Mouse (Mus musculus) neural tube, embryonic 12.5 days (tissue): Measurements from ENCODE around the gene Klhl23. TPM values are rescaled to one million over a fixed set of nuclear protein-coding genes. Genes with fewer than 3 reads are reported as not detected.

Experiments
- ATAC-seq: fragments of 200-750 bp; cut with Nextera tagmentation; 2 replicates; pipeline ENCODE4 v1.8.0; 2017; ENCODE audit warnings: low read depth, mild to moderate bottlenecking, moderate TSS enrichment, moderate library complexity; ENCODE audit not compliant: low FRiP score
- H3K27ac ChIP-seq: fragments of 300-500 bp; sonication (generic); 2 replicates; pipeline ENCODE4 v1.5.1; 2016
- H3K27me3 ChIP-seq: fragments of 300-500 bp; sonication (generic); replicated peaks from 2 replicates; pipeline ENCODE4 v1.6.1; 2016; ENCODE audit warnings: mild to moderate bottlenecking
- H3K36me3 ChIP-seq: fragments of 300-500 bp; sonication (generic); 2 replicates; pipeline ENCODE4 v1.6.1; 2016; ENCODE audit warnings: mild to moderate bottlenecking
- H3K4me1 ChIP-seq: fragments of 300-500 bp; sonication (generic); 2 replicates; pipeline ENCODE4 v1.6.1; 2016
- H3K4me2 ChIP-seq: fragments of 300-500 bp; sonication (generic); replicated peaks from 2 replicates; pipeline ENCODE4 v1.6.1; 2016; ENCODE audit warnings: mild to moderate bottlenecking
- H3K4me3 ChIP-seq: fragments of 300-500 bp; sonication (generic); 2 replicates; pipeline ENCODE4 v1.5.1; 2016
- H3K9ac ChIP-seq: fragments of 300-500 bp; sonication (generic); 2 replicates; pipeline ENCODE4 v1.6.1; 2016; ENCODE audit warnings: mild to moderate bottlenecking
- H3K9me3 ChIP-seq: fragments of 300-500 bp; sonication (generic); 2 replicates; pipeline ENCODE4 v1.6.1; 2016; ENCODE audit warnings: mild to moderate bottlenecking
- WGBS: fragments of 180-500 bp; shearing (Covaris S2); methylation state at CpG from one replicate; pipeline ENCODE4 v1.1.7; 2016; 5-methylcytosine and 5-hydroxymethylcytosine counted together
- polyA plus RNA-seq: library from polyadenylated mRNA; unstranded; fragments of >200 nt; fragmentation: Nextera tagmentation; extraction: Ambion mirVana; gene quantifications from 2 replicates; pipeline ENCODE4 v1.2.1, GENCODE M21; 2016

Gene Klhl23
- polyA plus RNA-seq, 1 experiment from 2014 or later, result 50.9 TPM

DNA sequence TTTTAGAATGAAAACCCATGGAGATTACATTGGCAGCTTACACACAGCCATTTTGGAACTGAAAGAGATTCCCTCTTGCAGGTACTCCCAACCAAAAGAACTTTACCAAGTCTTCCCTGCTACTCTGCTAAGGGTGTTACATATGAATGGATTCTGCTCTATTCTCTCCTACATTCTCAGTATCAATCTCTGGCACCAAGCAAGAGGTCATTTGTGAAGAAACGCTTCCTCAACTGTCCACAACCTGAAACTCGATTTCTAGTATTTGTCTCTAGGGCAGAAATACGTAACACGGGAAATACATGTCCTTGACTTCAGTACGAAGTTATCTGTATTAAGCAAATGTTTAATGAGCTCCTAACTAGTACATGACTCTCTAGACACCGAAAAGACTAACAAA is 62.8 kb downstream of the Klhl23 start:
- peak overlapping the region; percentile 76 for H3K4me2 ChIP-seq
- H3K27me3 ChIP-seq, result no peaks in the 10 kb centered on the region
- no peak for ATAC-seq
- WGBS, result 65% methylated on average over 6 of the region's 6 CpGs
- no peaks in the 10 kb centered on the region for H3K4me1 ChIP-seq
- H3K36me3 ChIP-seq, result no peaks in the 10 kb centered on the region
- H3K4me3 ChIP-seq, result peak overlapping the region; percentile 56; the same call in 1 of the 2 replicates
- 0 out of 2 replicates have a peak overlapping the region, but pooled peaks have one; percentile 82 for H3K9ac ChIP-seq
- H3K27ac ChIP-seq, result no peak overlapping the region
- no peaks in the 10 kb centered on the region for H3K9me3 ChIP-seq

DNA sequence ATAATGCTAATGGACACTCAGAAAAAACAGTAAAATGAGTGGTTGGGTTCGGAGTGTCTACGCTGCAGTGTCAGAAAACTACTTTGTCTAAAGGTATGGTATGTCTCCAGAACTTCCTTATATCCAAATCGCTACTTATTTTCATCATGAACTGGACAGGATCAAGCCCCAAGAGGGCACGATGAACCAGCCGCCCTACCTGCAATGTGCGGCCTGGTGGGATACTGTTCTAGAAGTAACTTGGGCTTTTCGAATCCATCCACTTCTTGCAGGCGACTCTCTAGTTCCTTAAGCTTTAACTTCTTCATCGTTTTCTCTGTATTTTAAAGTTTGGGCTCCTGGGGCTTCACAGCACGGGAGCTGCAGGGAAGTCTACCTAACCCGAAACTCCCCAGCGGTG is 63.3 kb downstream of the Klhl23 start:
- Histone ChIP-seq H3K4me2 (peak overlapping the region; percentile 76), H3K27ac (no peak overlapping the region), H3K9me3 (no peaks in the 10 kb centered on the region), H3K27me3 (no peaks in the 10 kb centered on the region), H3K4me1 (no peaks in the 10 kb centered on the region), H3K9ac (peak overlapping the region; percentile 82), H3K36me3 (no peaks in the 10 kb centered on the region), H3K4me3 (peak overlapping the region; percentile 56)
- 8% methylated on average over 12 of the region's 12 CpGs for WGBS
- ATAC-seq, result peak; percentile 33; the same call in 1 of the 2 replicates

DNA sequence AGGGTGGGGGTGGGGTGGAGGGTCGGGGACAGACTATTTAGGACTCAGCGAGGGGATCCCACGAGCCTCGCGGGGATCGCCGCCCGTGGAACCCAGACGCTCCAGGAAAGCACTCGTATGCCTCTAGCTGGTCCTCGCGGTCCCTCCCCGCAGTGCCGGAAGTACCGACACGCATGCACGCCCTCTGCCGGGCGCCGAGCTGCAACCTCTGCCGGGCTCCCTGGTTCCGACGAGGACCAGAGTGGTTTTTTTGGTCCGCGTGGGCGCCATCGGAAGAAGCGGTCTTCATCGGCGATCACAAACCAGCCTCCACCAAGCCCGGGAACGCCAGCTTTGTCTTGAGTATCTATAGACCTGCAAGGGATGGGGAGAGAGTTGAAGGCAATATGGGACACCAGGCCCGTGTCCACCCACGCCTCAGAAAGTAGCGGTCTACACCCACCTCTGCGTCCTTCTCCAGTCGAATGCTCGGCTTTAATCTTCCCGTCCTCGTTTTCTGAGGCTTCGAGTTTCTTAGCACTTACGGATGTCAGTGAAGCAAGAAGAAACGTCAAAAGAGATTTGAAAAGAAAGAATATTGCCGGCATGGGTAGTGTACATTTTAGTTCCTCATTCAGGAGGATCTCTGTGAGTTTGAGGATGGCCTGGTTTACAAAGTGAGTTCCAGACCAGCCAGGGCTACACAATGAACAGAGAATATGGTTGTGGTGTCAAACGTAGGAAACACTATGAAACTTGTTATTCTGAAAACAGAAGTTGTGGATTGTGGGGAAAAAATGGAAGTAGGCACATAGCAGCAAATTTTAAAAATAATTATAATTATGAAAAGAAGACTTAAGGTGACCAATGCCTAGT is 63.9 kb downstream of the Klhl23 start, which contains the start of gene Mettl5:
Gene Mettl5 (minus strand): TSS at position 165 of the 855 bp plus-strand sequence.
- peak within 1 kb of the TSS; percentile 56 for H3K4me3 ChIP-seq
- no peak within 1 kb of the TSS for H3K27ac ChIP-seq
- H3K36me3 ChIP-seq, result no peaks in the 10 kb centered on the region
- ATAC-seq, result peak; percentile 94
- peak within 1 kb of the TSS; percentile 82 for H3K9ac ChIP-seq
- 3% methylated on average over 45 of the region's 45 CpGs for WGBS
- H3K4me1 ChIP-seq, result no peaks in the 10 kb centered on the region
- no peaks in the 10 kb centered on the region for H3K9me3 ChIP-seq
- no peaks in the 10 kb centered on the region for H3K27me3 ChIP-seq
- peak within 1 kb of the TSS; percentile 76 for H3K4me2 ChIP-seq

Other genes with a start within 250 kb of the Klhl23 start
- gene Lrp2, start 235.9 kb upstream of the Klhl23 start, polyA plus RNA-seq, result 1.4 TPM in 2 replicates
- 20.7 and 24.0 TPM in 2 replicates for gene Bbs5, start 174.8 kb upstream of the Klhl23 start, polyA plus RNA-seq
- 3.0 and 5.0 TPM in 2 replicates for gene Klhl41, start 151.8 kb upstream of the Klhl23 start, polyA plus RNA-seq
- 17.1 and 17.4 TPM in 2 replicates for gene Fastkd1, start 108.4 kb upstream of the Klhl23 start, polyA plus RNA-seq
- gene Ppig, start 99.4 kb upstream of the Klhl23 start, polyA plus RNA-seq, result 128 and 144 TPM in 2 replicates
- gene Ccdc173, start 32.4 kb upstream of the Klhl23 start, polyA plus RNA-seq, result 4.4 and 4.7 TPM in 2 replicates
- 38.3 and 39.2 TPM in 2 replicates for gene Phospho2, start 32.3 kb upstream of the Klhl23 start, polyA plus RNA-seq
- 355 and 373 TPM in 2 replicates for gene Ssb, start 39.6 kb downstream of the Klhl23 start, polyA plus RNA-seq
- 30.6 and 36.2 TPM in 2 replicates for gene Mettl5, start 63.7 kb downstream of the Klhl23 start, polyA plus RNA-seq
- 19.2 and 22.6 TPM in 2 replicates for gene Ubr3, start 75.3 kb downstream of the Klhl23 start, polyA plus RNA-seq
- gene Myo3b, start 217.2 kb downstream of the Klhl23 start, polyA plus RNA-seq, result 0.04 and 0.19 TPM in 2 replicates